Mouse (Mus musculus) midbrain, postnatal 0 days (tissue): Measurements from ENCODE around the gene Nob1. TPM values are rescaled to one million over a fixed set of nuclear protein-coding genes. Genes with fewer than 3 reads are reported as not detected.

ENCODE experiments used
- ATAC-seq: fragments of 200-750 bp; cut with Nextera tagmentation; 2 replicates; pipeline ENCODE4 v1.8.0; 2017; ENCODE audit warnings: moderate number of reproducible peaks, mild to moderate bottlenecking, moderate TSS enrichment, moderate library complexity; ENCODE audit not compliant: low FRiP score
- DNase-seq: peaks from one replicate; pipeline ENCODE4 v3.0.0-alpha.2; 2015; ENCODE audit warnings: low spot score
- H3K27ac ChIP-seq: fragments of 300-500 bp; sonication (generic); 2 replicates; pipeline ENCODE4 v1.5.1; 2014; ENCODE audit warnings: low read depth, mild to moderate bottlenecking, low read length, mixed read lengths
- H3K27me3 ChIP-seq: fragments of 300-500 bp; sonication (generic); 2 replicates; pipeline ENCODE4 v1.6.1; 2014; ENCODE audit warnings: low read length, control low read depth, mixed read lengths; ENCODE audit not compliant: insufficient read depth
- H3K36me3 ChIP-seq: fragments of 300-500 bp; sonication (generic); 2 replicates; pipeline ENCODE4 v1.6.1; 2014; ENCODE audit warnings: low read length, control low read depth, mixed read lengths; ENCODE audit not compliant: insufficient read depth
- H3K4me1 ChIP-seq: fragments of 300-500 bp; sonication (generic); 2 replicates; pipeline ENCODE4 v1.6.1; 2014; ENCODE audit warnings: mild to moderate bottlenecking, control low read depth, antibody characterized with exemption, low read length, mixed read lengths; ENCODE audit not compliant: insufficient read depth
- H3K4me2 ChIP-seq: fragments of 300-500 bp; sonication (generic); 2 replicates; pipeline ENCODE4 v1.6.1; 2014; ENCODE audit warnings: low read depth, mild to moderate bottlenecking, low read length, mixed read lengths; ENCODE audit not compliant: poor library complexity, severe bottlenecking
- H3K4me3 ChIP-seq: fragments of 300-500 bp; sonication (generic); 2 replicates; pipeline ENCODE4 v1.5.1; 2014; ENCODE audit warnings: low read depth, mild to moderate bottlenecking, low read length, moderate library complexity
- H3K9ac ChIP-seq: fragments of 300-500 bp; sonication (generic); replicated peaks from 2 replicates; pipeline ENCODE4 v1.6.1; 2014; ENCODE audit warnings: mild to moderate bottlenecking, low read length, moderate library complexity, mixed read lengths; ENCODE audit not compliant: poor library complexity, severe bottlenecking
- H3K9me3 ChIP-seq: fragments of 300-500 bp; sonication (generic); 2 replicates; pipeline ENCODE4 v1.6.1; 2016; ENCODE audit warnings: low read length, control low read depth
- CTCF ChIP-seq: IDR thresholded peaks from 2 replicates; pipeline ENCODE4 v1.5.1; 2016; ENCODE audit warnings: antibody characterized with exemption, mild to moderate bottlenecking
- WGBS: fragments of 180-500 bp; shearing (Covaris S2); extraction: QIAGEN DNeasy Blood & Tissue Kit; methylation state at CpG from one replicate; pipeline ENCODE4 v1.1.7; 2014; 5-methylcytosine and 5-hydroxymethylcytosine counted together
- polyA plus RNA-seq: library from polyadenylated mRNA; unstranded; fragments of >200 nt; fragmentation: Nextera tagmentation; extraction: Ambion mirVana; gene quantifications from 2 replicates; pipeline ENCODE4 v1.2.1, GENCODE M21; 2015
- total RNA-seq: library from RNA; depleted of rRNA; stranded (reverse); fragments of >200 nt; gene quantifications from 2 replicates; pipeline ENCODE4 v1.2.3, GENCODE M21; 2014

Nob1 gene
- total and polyA plus RNA-seq, 2 experiments from 2014 or later: 19.5 to 52.7 TPM

GRCm38 (mm10) chr8:107411391-107411790 is 13.5 kb downstream of the Nob1 start:
- no peak overlapping the region for H3K4me3 ChIP-seq
- no peaks in the 10 kb centered on the region for H3K9me3 ChIP-seq
- peaks cover 64% of the 10 kb centered on the region for H3K36me3 ChIP-seq
- H3K27me3 ChIP-seq: no peaks in the 10 kb centered on the region
- TF ChIP-seq CTCF: peak; percentile 83
- 78% methylated on average over 4 of the region's 4 CpGs for WGBS
- DNase-seq: peak; percentile 42
- H3K4me1 ChIP-seq: no peaks in the 10 kb centered on the region
- ATAC-seq: no peak
- H3K27ac ChIP-seq: no peak overlapping the region
- H3K4me2 ChIP-seq: no peak overlapping the region
- H3K9ac ChIP-seq: no peak overlapping the region

- no peak overlapping the region for H3K4me3 ChIP-seq
- H3K4me1 ChIP-seq: peaks cover 4% of the 10 kb centered on the region; the same call in 1 of the 2 replicates
- H3K27ac ChIP-seq: no peak overlapping the region
- H3K9me3 ChIP-seq: no peaks in the 10 kb centered on the region
- H3K9ac ChIP-seq: no peak overlapping the region
- TF ChIP-seq CTCF: no peak
- DNase-seq (no peak), ATAC-seq (no peak)
- no peaks in the 10 kb centered on the region for H3K27me3 ChIP-seq
- H3K4me2 ChIP-seq: no peak overlapping the region
- H3K36me3 ChIP-seq: peaks cover 18% of the 10 kb centered on the region
- 74% methylated on average over 3 of the region's 3 CpGs for WGBS
These were observed 18.9 kb downstream of the Nob1 start for GRCm38 (mm10) chr8:107405935-107406334.

GRCm38 (mm10) chr8:107404057-107404456 is 20.8 kb downstream of the Nob1 start:
- Histone ChIP-seq H3K9ac (no peak overlapping the region), H3K9me3 (no peaks in the 10 kb centered on the region), H3K4me2 (no peak overlapping the region), H3K4me1 (peaks cover 4% of the 10 kb centered on the region; the same call in 1 of the 2 replicates), H3K27me3 (no peaks in the 10 kb centered on the region), H3K27ac (no peak overlapping the region), H3K4me3 (no peak overlapping the region), H3K36me3 (peaks cover 3% of the 10 kb centered on the region; the same call in 1 of the 2 replicates)
- no peak for TF ChIP-seq CTCF
- ATAC-seq: no peak
- no peak for DNase-seq
- 75% methylated on average over 4 of the region's 4 CpGs for WGBS

GRCm38 (mm10) chr8:107403038-107403781 is 21.6 kb downstream of the Nob1 start, which contains the start of gene Nqo1:
Nqo1 (minus strand) TSS chr8:107403206.
- Histone ChIP-seq H3K27me3 (no peaks in the 10 kb centered on the region), H3K4me3 (peak within 1 kb of the TSS; percentile 31), H3K4me2 (peak within 1 kb of the TSS; percentile 51), H3K4me1 (peaks cover 4% of the 10 kb centered on the region; the same call in 1 of the 2 replicates), H3K36me3 (no peaks in the 10 kb centered on the region), H3K27ac (peak within 1 kb of the TSS; percentile 4; the same call in 1 of the 2 replicates), H3K9me3 (no peaks in the 10 kb centered on the region), H3K9ac (no peak within 1 kb of the TSS)
- WGBS: 10% methylated on average over 22 of the region's 22 CpGs
- no peak for TF ChIP-seq CTCF
- ATAC-seq: peak; percentile 96
- DNase-seq: peak; percentile 90

- no peak for ATAC-seq
- Histone ChIP-seq H3K4me2 (no peak overlapping the region), H3K4me3 (no peak overlapping the region), H3K36me3 (no peaks in the 10 kb centered on the region), H3K9me3 (no peaks in the 10 kb centered on the region), H3K27ac (no peak overlapping the region), H3K27me3 (no peaks in the 10 kb centered on the region), H3K4me1 (peaks cover 4% of the 10 kb centered on the region; the same call in 1 of the 2 replicates), H3K9ac (no peak overlapping the region)
- WGBS: 80% methylated on average over 5 of the region's 5 CpGs
- TF ChIP-seq CTCF: no peak
- no peak for DNase-seq
These were observed 23.0 kb downstream of the Nob1 start for GRCm38 (mm10) chr8:107401866-107402265.

GRCm38 (mm10) chr8:107399495-107399894 is 25.4 kb downstream of the Nob1 start:
- no peak overlapping the region for H3K4me2 ChIP-seq
- no peak overlapping the region for H3K4me3 ChIP-seq
- 40% methylated on average over 9 of the region's 9 CpGs for WGBS
- H3K9me3 ChIP-seq: no peaks in the 10 kb centered on the region
- H3K27me3 ChIP-seq: no peaks in the 10 kb centered on the region
- no peaks in the 10 kb centered on the region for H3K36me3 ChIP-seq
- peaks cover 4% of the 10 kb centered on the region; the same call in 1 of the 2 replicates for H3K4me1 ChIP-seq
- DNase-seq: peak; percentile 63
- no peak for TF ChIP-seq CTCF
- no peak overlapping the region for H3K27ac ChIP-seq
- ATAC-seq: no peak
- H3K9ac ChIP-seq: no peak overlapping the region
